Mouse (Mus musculus) cerebellum, adult 2 months (tissue): ENCODE data around the gene Peak1. TPM values are rescaled to one million over a fixed set of nuclear protein-coding genes. Genes with fewer than 3 reads are reported as not detected.
A peak's percentile ranks its signal among the peaks of the same experiment; 100 is the strongest.

Experiments used
- DNase-seq, 2 experiments: peaks; one replicate each; pipeline ENCODE4 v3.0.0; 2021
- H3K27ac ChIP-seq: fragments of 200-500 bp; 2 replicates; pipeline ENCODE4 v1.5.1; 2012; ENCODE audit warnings: low read length, control low read depth, inconsistent platforms; ENCODE audit not compliant: insufficient read depth
- H3K27me3 ChIP-seq: fragments of 200-500 bp; 2 replicates; pipeline ENCODE4 v1.6.1; 2012; ENCODE audit warnings: inconsistent platforms, mild to moderate bottlenecking, low read length, moderate library complexity; ENCODE audit not compliant: control insufficient read depth, insufficient read depth
- H3K4me1 ChIP-seq: fragments of 200-500 bp; 2 replicates; pipeline ENCODE4 v1.6.1; 2011; ENCODE audit warnings: low read length; ENCODE audit not compliant: control insufficient read depth, insufficient read depth
- H3K4me3 ChIP-seq: fragments of 200-500 bp; replicated peaks from 2 replicates; pipeline ENCODE3; 2011; ENCODE audit warnings: mild to moderate bottlenecking, low read depth, low read length, control low read depth; ENCODE audit not compliant: insufficient read depth
- CTCF ChIP-seq: fragments of 200-500 bp; IDR thresholded peaks from 2 replicates; pipeline ENCODE4 v1.5.1; 2011; ENCODE audit warnings: low read depth, mild to moderate bottlenecking, control low read depth, low read length, moderate library complexity, borderline replicate concordance; ENCODE audit not compliant: insufficient read depth
- POLR2A ChIP-seq: fragments of 200-500 bp; IDR thresholded peaks from 2 replicates; pipeline ENCODE4 v1.6.1; 2011; ENCODE audit warnings: low read length, control low read depth, borderline replicate concordance; ENCODE audit not compliant: insufficient read depth
- WGBS: fragments of 180-500 bp; shearing (Covaris S2); methylation state at CpG from one replicate; pipeline ENCODE4 v1.1.7; 2018; 5-methylcytosine and 5-hydroxymethylcytosine counted together
- polyA plus RNA-seq: library from polyadenylated mRNA; depleted of rRNA; stranded (reverse); fragments of >200 nt; gene quantifications from 2 replicates; pipeline ENCODE4 v1.2.3, GENCODE M21; 2012

Gene Peak1
- polyA plus RNA-seq, 1 experiment, result 29.8 TPM

GRCm38 (mm10) chr9:56370710-56371109 lies 47.2 kb downstream of the Peak1 start:
- peaks cover 8% of the 10 kb centered on the region for H3K4me1 ChIP-seq
- WGBS, result 60% methylated on average over 5 of the region's 5 CpGs
- no peak overlapping the region for H3K27ac ChIP-seq
- no peak for TF ChIP-seq POLR2A
- TF ChIP-seq CTCF, result no peak
- no peaks in the 10 kb centered on the region for H3K27me3 ChIP-seq
- H3K4me3 ChIP-seq, result no peak overlapping the region
- DNase-seq, result no peak

- TF ChIP-seq POLR2A (no peak), CTCF (no peak)
- 66% methylated on average over 3 of the region's 3 CpGs for WGBS
- Histone ChIP-seq H3K27ac (no peak overlapping the region), H3K4me3 (no peak overlapping the region), H3K27me3 (no peaks in the 10 kb centered on the region), H3K4me1 (peaks cover 3% of the 10 kb centered on the region; the same call in 1 of the 2 replicates)
- DNase-seq, result no peak
Measured at GRCm38 (mm10) chr9:56368814-56369213, 49.1 kb downstream of the Peak1 start.

- no peak for DNase-seq
- WGBS, result 94% methylated on average over 3 of the region's 3 CpGs
- Histone ChIP-seq H3K27me3 (no peaks in the 10 kb centered on the region), H3K27ac (no peak overlapping the region), H3K4me3 (no peak overlapping the region), H3K4me1 (no peaks in the 10 kb centered on the region)
- no peak for TF ChIP-seq POLR2A
- no peak for TF ChIP-seq CTCF
Measured at GRCm38 (mm10) chr9:56363306-56363705, 54.6 kb downstream of the Peak1 start.

GRCm38 (mm10) chr9:56359261-56359660 lies 58.6 kb downstream of the Peak1 start:
- Histone ChIP-seq H3K4me3 (no peak overlapping the region), H3K27me3 (no peaks in the 10 kb centered on the region), H3K27ac (no peak overlapping the region), H3K4me1 (no peaks in the 10 kb centered on the region)
- TF ChIP-seq POLR2A (no peak), CTCF (no peak)
- no peak for DNase-seq
- WGBS, result 91% methylated on average over 3 of the region's 3 CpGs

DNA sequence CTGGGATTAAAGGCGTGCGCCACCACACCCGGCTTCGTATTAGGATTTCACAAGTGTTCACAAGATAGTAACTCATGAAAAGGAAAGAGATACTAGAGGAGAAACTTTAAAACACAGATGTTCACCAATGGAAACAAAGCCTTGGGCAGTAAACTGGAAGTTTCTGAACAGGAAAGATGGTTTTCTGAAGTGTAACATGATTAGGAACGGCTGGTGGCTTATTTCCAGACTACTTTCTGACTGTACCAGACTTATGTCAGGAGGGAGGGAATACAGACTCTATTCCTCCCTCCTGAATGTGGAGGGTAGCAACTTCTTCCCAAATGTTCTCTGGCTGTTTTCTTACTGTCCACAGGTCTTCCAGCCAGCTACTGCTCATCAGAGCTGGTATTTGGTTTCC lies 62.7 kb downstream of the Peak1 start:
- H3K27ac ChIP-seq, result no peak overlapping the region
- H3K4me3 ChIP-seq, result no peak overlapping the region
- 94% methylated on average over 5 of the region's 5 CpGs for WGBS
- TF ChIP-seq POLR2A (no peak), CTCF (no peak)
- no peaks in the 10 kb centered on the region for H3K27me3 ChIP-seq
- no peak for DNase-seq
- H3K4me1 ChIP-seq, result no peaks in the 10 kb centered on the region

DNA sequence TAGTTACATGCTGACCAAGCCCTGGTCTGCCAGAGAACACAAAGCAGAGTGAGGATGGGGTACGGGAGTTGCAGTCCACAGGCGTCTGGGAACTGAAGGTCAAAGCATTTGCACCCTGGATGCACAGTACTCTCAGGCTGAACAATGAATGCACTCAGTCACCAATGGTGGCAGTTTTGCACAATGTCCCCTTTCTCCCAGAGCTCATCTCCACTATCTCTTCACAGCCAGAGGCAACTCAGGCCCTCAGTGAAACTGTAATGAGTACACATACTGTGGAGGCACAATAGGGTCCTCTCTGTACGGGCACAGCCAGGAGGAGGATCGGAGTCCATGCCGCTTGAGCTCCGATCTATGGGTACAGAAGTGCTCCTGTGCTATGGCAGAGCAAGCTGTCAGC lies 71.5 kb downstream of the Peak1 start:
- no peak for TF ChIP-seq POLR2A
- TF ChIP-seq CTCF, result no peak
- H3K4me1 ChIP-seq, result peaks cover 15% of the 10 kb centered on the region
- DNase-seq, result no peak
- H3K27me3 ChIP-seq, result no peaks in the 10 kb centered on the region
- 74% methylated on average over 6 of the region's 6 CpGs for WGBS
- no peak overlapping the region for H3K27ac ChIP-seq
- no peak overlapping the region for H3K4me3 ChIP-seq

DNA sequence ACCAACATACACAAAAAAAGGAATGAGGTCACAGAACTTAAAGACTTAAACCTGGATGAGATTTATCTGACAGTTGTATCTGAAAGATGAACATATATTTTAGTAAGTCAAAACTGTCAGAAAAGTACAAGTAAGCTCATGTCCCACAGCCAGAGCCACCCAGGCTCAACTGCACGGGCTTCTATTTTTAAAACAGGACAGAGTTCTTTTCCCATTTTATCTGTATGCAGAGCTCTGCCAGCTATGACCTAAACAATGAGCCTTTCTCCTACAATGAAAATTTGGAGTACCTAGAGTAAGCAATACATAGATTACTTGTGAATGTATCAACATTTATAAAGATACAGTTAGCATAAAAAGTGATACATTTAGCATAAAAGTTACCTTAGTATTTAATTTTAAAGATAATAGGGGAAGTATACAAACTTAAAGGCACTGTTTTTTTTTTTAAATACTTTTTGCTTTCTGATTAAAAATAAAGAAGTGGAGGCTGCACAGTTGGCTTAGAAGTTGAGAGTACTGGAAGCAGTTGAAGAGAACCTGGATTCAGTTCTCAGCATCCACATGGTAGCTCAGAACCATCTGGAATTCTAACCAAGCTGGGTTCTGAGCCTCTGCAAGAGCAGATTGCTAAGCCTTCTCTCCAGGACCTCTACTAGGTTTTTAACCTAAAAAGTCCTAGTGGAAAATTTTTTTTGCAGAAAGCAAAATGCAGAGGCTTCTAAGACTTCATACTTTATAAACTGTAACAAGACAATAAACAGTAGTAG lies 78.3 kb downstream of the Peak1 start:
- peak in 1 of 2 experiments; percentile 50 for DNase-seq

DNA sequence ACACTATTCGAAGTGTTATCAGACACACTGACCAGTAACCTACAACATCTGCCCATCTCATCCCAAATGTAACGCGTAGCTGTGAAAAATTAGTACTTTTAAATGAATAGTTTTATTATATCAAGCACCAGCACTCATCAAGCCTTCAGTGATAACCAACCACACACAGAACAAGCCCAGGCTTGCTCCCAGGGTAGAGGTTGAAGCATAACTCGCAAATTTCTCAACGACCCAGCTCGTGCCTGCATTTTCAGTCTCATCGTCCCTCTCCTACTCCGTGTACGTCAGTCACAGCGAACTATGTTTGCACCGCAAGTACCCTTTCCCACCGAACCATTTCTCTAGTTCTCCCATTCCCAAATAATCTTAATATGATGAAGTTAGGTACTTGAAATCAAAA lies 83.5 kb downstream of the Peak1 start:
- TF ChIP-seq POLR2A (no peak), CTCF (no peak)
- no peak for DNase-seq
- WGBS, result 95% methylated on average over 12 of the region's 12 CpGs
- Histone ChIP-seq H3K4me3 (no peak overlapping the region), H3K4me1 (peaks cover 2% of the 10 kb centered on the region; the same call in 1 of the 2 replicates), H3K27me3 (no peaks in the 10 kb centered on the region), H3K27ac (no peak overlapping the region)

More for the DNA sequence above, 78.3 kb downstream of the Peak1 start:
- Histone ChIP-seq H3K4me1 (peaks cover 2% of the 10 kb centered on the region; the same call in 1 of the 2 replicates), H3K27ac (no peak overlapping the region), H3K4me3 (no peak overlapping the region), H3K27me3 (no peaks in the 10 kb centered on the region)
- TF ChIP-seq POLR2A (no peak), CTCF (no peak)
- 2% methylated on average over 1 of the region's 1 CpGs for WGBS
